In the genomic region with DNA sequence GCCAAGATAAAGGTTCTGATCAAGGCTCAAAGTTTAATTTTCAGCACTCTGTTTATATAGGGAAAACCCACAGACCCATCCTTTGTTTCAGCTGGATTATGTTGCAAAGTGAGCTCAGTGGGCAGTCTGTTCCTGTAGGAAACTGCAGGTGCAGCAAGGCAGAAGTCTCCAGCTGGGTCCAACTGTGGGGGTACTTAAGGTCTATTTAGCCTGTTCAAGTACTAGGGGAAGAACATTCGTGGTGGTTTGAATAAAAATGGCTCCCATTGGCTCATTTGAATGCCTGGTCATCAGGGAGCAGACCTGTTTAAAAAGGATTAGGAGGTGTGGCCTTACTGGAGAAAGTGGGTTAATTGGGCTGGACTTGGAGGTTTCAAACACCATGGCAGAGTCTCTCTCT, we compare ENCODE assay signal across 23 mouse cellular contexts.
"Had no signal": no experiment of that assay in that cellular context is flagged by ENCODE, and none has a peak within 500 bp of the region (broad histone marks: within the 10 kb centered on the region; RNA-seq: fewer than 3 reads in every experiment).

No protein-coding gene starts in this region.

- H3K27ac ChIP-seq: gastrocnemius, adult 2 months; heart, embryonic 10.5 days; hindbrain, embryonic 10.5 days; hindbrain, embryonic 12.5 days; hindbrain, embryonic 14.5 days; intestine, embryonic 15.5 days; layer of hippocampus, adult 2 months; limb, embryonic 10.5 days; limb, embryonic 12.5 days; liver, embryonic 13.5 days had no signal

- H3K9me3 ChIP-seq: heart, embryonic 10.5 days; heart, embryonic 12.5 days; hindbrain, embryonic 12.5 days; intestine, embryonic 15.5 days; limb, embryonic 10.5 days; limb, embryonic 12.5 days had no signal

- H3K4me3 ChIP-seq: gastrocnemius, adult 2 months; heart, embryonic 10.5 days; heart, embryonic 12.5 days; hindbrain, embryonic 10.5 days; hindbrain, embryonic 12.5 days; intestine, embryonic 15.5 days; layer of hippocampus, adult 2 months; left cerebral cortex, adult 2 months; limb, embryonic 10.5 days; limb, embryonic 12.5 days; liver, embryonic 13.5 days had no signal

- H3K27me3 ChIP-seq: heart, embryonic 12.5 days; hindbrain, embryonic 12.5 days; intestine, embryonic 15.5 days; limb, embryonic 12.5 days had no signal

- DNase-seq: gastrocnemius, adult 2 months; gastrocnemius, postnatal 10 days; gastrocnemius, postnatal 25 days; heart, adult 18-20 months; heart, postnatal 10 days; heart, postnatal 4 days; kidney, adult 18-20 months; kidney, adult 8-10 months; kidney, postnatal 10 days; kidney, postnatal 25 days; kidney, postnatal 4 days; liver; liver, embryonic 13.5 days had no signal

- H3K9ac ChIP-seq: heart, embryonic 12.5 days; hindbrain, embryonic 12.5 days; hindbrain, embryonic 14.5 days; intestine, embryonic 15.5 days; limb, embryonic 12.5 days; liver, embryonic 13.5 days had no signal

- H3K36me3 ChIP-seq: heart, embryonic 10.5 days; heart, embryonic 12.5 days; hindbrain, embryonic 10.5 days; hindbrain, embryonic 12.5 days; intestine, embryonic 15.5 days; limb, embryonic 10.5 days; limb, embryonic 12.5 days; liver, embryonic 13.5 days had no signal
